In the genomic region with DNA sequence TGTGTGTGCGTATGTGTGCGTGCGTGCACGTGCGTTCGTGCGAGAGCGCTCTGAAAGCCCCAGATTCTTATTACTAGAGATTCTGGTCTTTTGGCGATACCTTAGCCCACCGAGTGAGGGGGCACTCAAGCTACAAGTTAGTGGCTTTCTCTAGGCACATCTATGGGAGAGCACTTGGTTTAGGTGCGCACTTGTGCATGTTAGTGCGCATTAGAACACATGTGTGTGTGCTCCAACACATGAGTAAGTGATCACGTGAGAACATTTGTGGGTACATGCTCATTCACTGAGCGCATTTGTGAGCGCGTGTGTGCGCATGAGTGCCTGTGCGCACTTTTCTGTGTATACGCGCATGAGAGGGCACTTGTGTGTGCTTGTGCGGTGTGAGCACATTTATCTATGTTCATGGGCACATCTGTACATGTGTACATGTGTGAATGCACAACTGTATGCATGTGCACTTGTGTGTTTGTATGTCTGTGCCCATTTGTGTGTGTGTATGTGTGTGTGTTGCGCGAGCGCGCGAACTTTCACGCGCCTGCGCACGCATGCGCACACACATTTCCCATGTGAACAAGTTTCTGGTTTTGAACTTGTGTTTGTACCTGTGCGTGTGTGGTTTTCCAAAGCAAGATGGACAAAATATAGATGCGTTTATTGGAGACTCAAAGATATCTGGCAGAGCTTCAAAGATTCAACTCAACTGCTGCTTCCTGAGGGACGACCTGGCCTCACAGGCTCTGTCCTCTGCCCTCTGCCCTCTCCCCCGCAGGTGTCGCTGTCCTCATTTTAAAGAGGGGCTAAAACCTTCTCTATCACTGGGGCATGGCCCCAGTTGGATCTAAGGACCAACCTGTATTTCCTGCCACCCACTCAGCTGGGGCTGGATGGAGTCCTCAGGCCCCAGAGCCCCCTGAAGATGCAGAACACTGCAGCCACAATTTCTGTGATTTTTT, we compare ENCODE assay signal across 8 mouse cellular contexts. TPM values are rescaled to one million over a fixed set of nuclear protein-coding genes. Genes with fewer than 3 reads are reported as not detected.
A peak's percentile ranks its signal among the peaks of the same experiment; 100 is the strongest.
DNase-seq lines count a peak whose midpoint lies in the region; ATAC-seq and TF ChIP-seq lines count a peak whose summit lies in the region.

No protein-coding gene starts in this region.

- H3K4me1 ChIP-seq in heart, embryonic 11.5 days (ENCODE audit: control insufficient read depth, insufficient read depth, low read length) = peaks cover 34% of the 10 kb centered on the region
- H3K4me1 ChIP-seq in E14TG2a.4 (replicated peaks; ENCODE audit: low read depth, low read length) = peaks cover 19% of the 10 kb centered on the region
- H3K4me1 ChIP-seq in forebrain, embryonic 11.5 days (replicated peaks; ENCODE audit: control insufficient read depth, insufficient read depth, low read length) = no peaks in the 10 kb centered on the region
- peaks cover 61% of the 10 kb centered on the region for H3K4me1 ChIP-seq in liver, embryonic 13.5 days (replicated peaks)

- H3K9ac ChIP-seq in heart, embryonic 11.5 days (ENCODE audit: low read depth, low read length) = no peak overlapping the region
- H3K9ac ChIP-seq in forebrain, embryonic 11.5 days (ENCODE audit: low read length) = no peak overlapping the region
- H3K9ac ChIP-seq in liver, embryonic 13.5 days = peak overlapping the region; percentile 64; the same call in 1 of the 2 replicates

- H3K27ac ChIP-seq in heart, embryonic 11.5 days (ENCODE audit: low read depth, low read length) = 0 out of 2 replicates have a peak overlapping the region, but pooled peaks have one; percentile 74
- H3K27ac ChIP-seq in forebrain, embryonic 11.5 days (ENCODE audit: low read depth, low read length) = no peak overlapping the region
- peak overlapping the region; percentile 100 for H3K27ac ChIP-seq in liver, embryonic 13.5 days

- no peaks in the 10 kb centered on the region for H3K36me3 ChIP-seq in heart, embryonic 11.5 days (ENCODE audit: control insufficient read depth, insufficient read depth, low read length)
- H3K36me3 ChIP-seq in E14TG2a.4 (ENCODE audit: insufficient read depth, low read length) = no peaks in the 10 kb centered on the region
- H3K36me3 ChIP-seq in forebrain, embryonic 11.5 days (ENCODE audit: control insufficient read depth, insufficient read depth, low read length) = no peaks in the 10 kb centered on the region
- H3K36me3 ChIP-seq in liver, embryonic 13.5 days = no peaks in the 10 kb centered on the region

- intact Hi-C loops in heart, postnatal 25 days (cut with DNase I) = no loop called here

- 0 out of 2 replicates have a peak, but pooled peaks cover 2% of the 10 kb centered on the region for H3K9me3 ChIP-seq in heart, embryonic 11.5 days (replicated peaks; ENCODE audit: control insufficient read depth, low read length)
- no peaks in the 10 kb centered on the region for H3K9me3 ChIP-seq in E14TG2a.4 (ENCODE audit: low read length)
- H3K9me3 ChIP-seq in forebrain, embryonic 11.5 days (ENCODE audit: control insufficient read depth, low read length) = no peaks in the 10 kb centered on the region
- H3K9me3 ChIP-seq in liver, embryonic 13.5 days (replicated peaks) = no peaks in the 10 kb centered on the region

- peak; percentile 29 for TF ChIP-seq CTCF in E14TG2a.4 (conservative IDR thresholded peaks at IDR 0.05; ENCODE audit: low read length)

- 51% methylated on average over 36 of the region's 36 CpGs for WGBS in heart, embryonic 11.5 days (ENCODE audit: insufficient replicate concordance)
- 49% methylated on average over 36 of the region's 36 CpGs for WGBS in forebrain, embryonic 11.5 days
- WGBS in liver, embryonic 13.5 days (ENCODE audit: insufficient replicate concordance) = 58% methylated on average over 36 of the region's 36 CpGs

- no peak for DNase-seq in heart, postnatal 25 days (ENCODE audit: low spot score)
- peak; percentile 70 for DNase-seq in forebrain, embryonic 11.5 days (ENCODE audit: low spot score)
- DNase-seq in liver, embryonic 13.5 days = no peak
- DNase-seq in adrenal gland, postnatal 14 days = no peak
- DNase-seq in gastrocnemius, postnatal 25 days = no peak

- ATAC-seq in heart, embryonic 11.5 days (replicated peaks; ENCODE audit: insufficient number of reproducible peaks, low FRiP score, low TSS enrichment) = no peak
- ATAC-seq in forebrain, embryonic 11.5 days (replicated peaks; ENCODE audit: low FRiP score) = peak; percentile 37
- ATAC-seq in liver, embryonic 13.5 days (ENCODE audit: low read depth) = no peak
- ATAC-seq in CD4-positive, CD25-positive, alpha-beta regulatory T cell, adult 4 months = no peak

- peak overlapping the region; percentile 58 for H3K4me2 ChIP-seq in heart, embryonic 11.5 days
- H3K4me2 ChIP-seq in forebrain, embryonic 11.5 days (ENCODE audit: low read depth, low read length, severe bottlenecking) = peak overlapping the region; percentile 42; the same call in 1 of the 2 replicates
- peak overlapping the region; percentile 62 for H3K4me2 ChIP-seq in liver, embryonic 13.5 days

- peak overlapping the region; percentile 28 for H3K4me3 ChIP-seq in heart, embryonic 11.5 days (ENCODE audit: low read depth, low read length)
- no peak overlapping the region for H3K4me3 ChIP-seq in E14TG2a.4 (replicated peaks; ENCODE audit: low read length)
- H3K4me3 ChIP-seq in forebrain, embryonic 11.5 days (ENCODE audit: low read depth, low read length) = peak overlapping the region; percentile 23; the same call in 1 of the 2 replicates
- H3K4me3 ChIP-seq in liver, embryonic 13.5 days (replicated peaks) = 0 out of 2 replicates have a peak overlapping the region, but pooled peaks have one; percentile 20

- peaks cover 23% of the 10 kb centered on the region for H3K27me3 ChIP-seq in heart, embryonic 11.5 days (ENCODE audit: control insufficient read depth, insufficient read depth, low read length)
- peaks cover 44% of the 10 kb centered on the region for H3K27me3 ChIP-seq in E14TG2a.4 (ENCODE audit: insufficient read depth, low read length)
- H3K27me3 ChIP-seq in forebrain, embryonic 11.5 days (ENCODE audit: control insufficient read depth, insufficient read depth, low read length) = no peaks in the 10 kb centered on the region
- H3K27me3 ChIP-seq in liver, embryonic 13.5 days = peaks cover 17% of the 10 kb centered on the region; the same call in 1 of the 2 replicates

RNA-seq across cellular contexts. Expression of a gene that starts 38.1 kb away (rescaled TPM):
- 14.3 TPM in 2 replicates for polyA plus RNA-seq in heart, embryonic 11.5 days (2014; fragmentation: Nextera tagmentation; extraction: Ambion mirVana)
- total RNA-seq in heart, postnatal 25 days (2021) = 10 to 100 TPM; 11.8 to 13.7 TPM
- polyA plus RNA-seq in forebrain, embryonic 11.5 days (2014; fragmentation: Nextera tagmentation; extraction: Ambion mirVana) = 22.9 and 25.6 TPM in 2 replicates
- 3.4 and 3.8 TPM in 2 replicates for polyA plus RNA-seq in liver, embryonic 13.5 days (2015; fragmentation: Nextera tagmentation; extraction: Ambion mirVana)
- 34.8 and 40.9 TPM in 2 replicates for total RNA-seq in adrenal gland, postnatal 14 days (2021)
- polyA plus RNA-seq in CD4-positive, CD25-positive, alpha-beta regulatory T cell, adult 4 months (2017; shearing (Covaris generic)) = under 1 TPM in 1 of 2 experiments, not detected in 1; 0.09 TPM
- 1 to 10 TPM; 2.1 to 3.5 TPM for total RNA-seq in gastrocnemius, postnatal 25 days (2021)

RNA-seq across cellular contexts. Expression of a gene that starts 48.0 kb away (rescaled TPM):
- 0.19 TPM in 1 of 2 replicates, not detected in the other for polyA plus RNA-seq in heart, embryonic 11.5 days (2014; fragmentation: Nextera tagmentation; extraction: Ambion mirVana)
- total RNA-seq in heart, postnatal 25 days (2021) = not detected
- polyA plus RNA-seq in forebrain, embryonic 11.5 days (2014; fragmentation: Nextera tagmentation; extraction: Ambion mirVana) = 1.9 and 2.8 TPM in 2 replicates
- polyA plus RNA-seq in liver, embryonic 13.5 days (2015; fragmentation: Nextera tagmentation; extraction: Ambion mirVana) = 0.16 and 0.31 TPM in 2 replicates
- 0.70 and 0.83 TPM in 2 replicates for total RNA-seq in adrenal gland, postnatal 14 days (2021)
- not detected for polyA plus RNA-seq in CD4-positive, CD25-positive, alpha-beta regulatory T cell, adult 4 months (2017; shearing (Covaris generic))
- total RNA-seq in gastrocnemius, postnatal 25 days (2021) = not detected

RNA-seq across cellular contexts. Expression of a gene that starts 57.3 kb away (rescaled TPM):
- not detected in 2 replicates for polyA plus RNA-seq in heart, embryonic 11.5 days (2014; fragmentation: Nextera tagmentation; extraction: Ambion mirVana)
- not detected for total RNA-seq in heart, postnatal 25 days (2021)
- not detected in 2 replicates for polyA plus RNA-seq in forebrain, embryonic 11.5 days (2014; fragmentation: Nextera tagmentation; extraction: Ambion mirVana)
- polyA plus RNA-seq in liver, embryonic 13.5 days (2015; fragmentation: Nextera tagmentation; extraction: Ambion mirVana) = 0.03 TPM in 1 of 2 replicates, not detected in the other
- total RNA-seq in adrenal gland, postnatal 14 days (2021) = not detected in 2 replicates
- polyA plus RNA-seq in CD4-positive, CD25-positive, alpha-beta regulatory T cell, adult 4 months (2017; shearing (Covaris generic)) = under 1 TPM in 1 of 2 experiments, not detected in 1; 0.11 TPM
- under 1 TPM in 1 of 2 experiments, not detected in 1; 0.27 TPM for total RNA-seq in gastrocnemius, postnatal 25 days (2021)
